Mouse (Mus musculus) heart, postnatal 0 days (tissue): ENCODE results near the gene Plcb1. TPM values are rescaled to one million over a fixed set of nuclear protein-coding genes. Genes with fewer than 3 reads are reported as not detected.
A peak's percentile ranks its signal among the peaks of the same experiment; 100 is the strongest.

Experiments used
- ATAC-seq: fragments of 200-750 bp; cut with Nextera tagmentation; 2 replicates; pipeline ENCODE4 v1.8.0; 2017; ENCODE audit warnings: low read depth, moderate number of reproducible peaks, moderate library complexity; ENCODE audit not compliant: insufficient read depth
- DNase-seq: peaks from one replicate; pipeline ENCODE4 v3.0.0-alpha.2; 2016; ENCODE audit warnings: low spot score
- H3K27ac ChIP-seq: fragments of 300-500 bp; sonication (generic); 2 replicates; pipeline ENCODE4 v1.5.1; 2014; ENCODE audit warnings: low read depth, mild to moderate bottlenecking
- H3K27me3 ChIP-seq: fragments of 300-500 bp; sonication (generic); 2 replicates; pipeline ENCODE4 v1.6.1; 2014; ENCODE audit warnings: low read length, mixed read lengths; ENCODE audit not compliant: control insufficient read depth, insufficient read depth
- H3K36me3 ChIP-seq: fragments of 300-500 bp; sonication (generic); replicated peaks from 2 replicates; pipeline ENCODE4 v1.6.1; 2014; ENCODE audit warnings: low read length, mixed read lengths; ENCODE audit not compliant: control insufficient read depth, insufficient read depth
- H3K4me1 ChIP-seq: fragments of 300-500 bp; sonication (generic); 2 replicates; pipeline ENCODE4 v1.6.1; 2014; ENCODE audit warnings: antibody characterized with exemption; ENCODE audit not compliant: control insufficient read depth, insufficient read depth
- H3K4me2 ChIP-seq: fragments of 300-500 bp; sonication (generic); 2 replicates; pipeline ENCODE4 v1.6.1; 2014; ENCODE audit warnings: low read depth, mild to moderate bottlenecking, low read length, moderate library complexity
- H3K4me3 ChIP-seq: fragments of 300-500 bp; sonication (generic); 2 replicates; pipeline ENCODE4 v1.5.1; 2014; ENCODE audit warnings: low read depth, low read length
- H3K9ac ChIP-seq: fragments of 300-500 bp; sonication (generic); replicated peaks from 2 replicates; pipeline ENCODE4 v1.6.1; 2014; ENCODE audit warnings: low read depth, low read length, mixed read lengths
- H3K9me3 ChIP-seq: fragments of 300-500 bp; sonication (generic); replicated peaks from 2 replicates; pipeline ENCODE4 v1.6.1; 2016; ENCODE audit warnings: low read length; ENCODE audit not compliant: control insufficient read depth
- CTCF ChIP-seq: IDR thresholded peaks from 2 replicates; pipeline ENCODE4 v1.5.1; 2016; ENCODE audit warnings: antibody characterized with exemption, control low read depth, low read depth
- EP300 ChIP-seq: IDR thresholded peaks from 2 replicates; pipeline ENCODE4 v1.6.1; 2016; ENCODE audit warnings: antibody characterized with exemption, low read depth
- WGBS: fragments of 180-500 bp; shearing (Covaris S2); extraction: QIAGEN DNeasy Blood & Tissue Kit; methylation state at CpG from one replicate; pipeline ENCODE4 v1.1.7; 2014; 5-methylcytosine and 5-hydroxymethylcytosine counted together
- polyA plus RNA-seq: library from polyadenylated mRNA; unstranded; fragments of >200 nt; fragmentation: Nextera tagmentation; extraction: Ambion mirVana; gene quantifications from 2 replicates; pipeline ENCODE4 v1.2.1, GENCODE M21; 2015
- total RNA-seq: library from RNA; depleted of rRNA; stranded (reverse); fragments of >200 nt; gene quantifications from 2 replicates; pipeline ENCODE4 v1.2.3, GENCODE M21; 2014; ENCODE audit warnings: low replicate concordance

The Plcb1 gene
- total and polyA plus RNA-seq, 2 experiments from 2014 or later, result 3.4 to 3.5 TPM

DNA sequence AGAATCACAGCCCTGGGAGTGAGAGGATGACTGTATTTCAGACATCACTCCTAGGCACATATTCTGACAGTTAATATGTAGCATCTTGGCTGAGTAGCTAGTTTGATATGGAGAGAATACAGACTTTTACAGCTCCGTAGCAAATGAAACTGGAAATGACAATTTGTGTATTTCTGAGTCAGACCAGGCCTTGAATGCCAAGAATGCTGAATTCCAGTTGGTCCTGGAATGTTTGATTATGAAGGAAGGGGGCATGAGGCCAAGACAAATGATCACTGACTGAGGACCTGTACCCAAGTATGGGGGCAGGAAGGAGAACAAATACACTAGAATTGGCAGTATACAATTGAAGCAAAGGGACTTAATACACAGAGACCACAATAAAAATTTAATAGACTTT lies 14.4 kb downstream of the Plcb1 start:
- H3K36me3 ChIP-seq, result no peaks in the 10 kb centered on the region
- H3K27me3 ChIP-seq, result no peaks in the 10 kb centered on the region
- no peaks in the 10 kb centered on the region for H3K9me3 ChIP-seq
- no peak overlapping the region for H3K9ac ChIP-seq
- H3K4me2 ChIP-seq, result no peak overlapping the region
- no peak overlapping the region for H3K4me3 ChIP-seq
- no peak for DNase-seq
- WGBS, result 65% methylated on average over 1 of the region's 1 CpGs
- ATAC-seq, result no peak
- no peak overlapping the region for H3K27ac ChIP-seq
- TF ChIP-seq EP300 (no peak), CTCF (no peak)
- H3K4me1 ChIP-seq, result no peaks in the 10 kb centered on the region

DNA sequence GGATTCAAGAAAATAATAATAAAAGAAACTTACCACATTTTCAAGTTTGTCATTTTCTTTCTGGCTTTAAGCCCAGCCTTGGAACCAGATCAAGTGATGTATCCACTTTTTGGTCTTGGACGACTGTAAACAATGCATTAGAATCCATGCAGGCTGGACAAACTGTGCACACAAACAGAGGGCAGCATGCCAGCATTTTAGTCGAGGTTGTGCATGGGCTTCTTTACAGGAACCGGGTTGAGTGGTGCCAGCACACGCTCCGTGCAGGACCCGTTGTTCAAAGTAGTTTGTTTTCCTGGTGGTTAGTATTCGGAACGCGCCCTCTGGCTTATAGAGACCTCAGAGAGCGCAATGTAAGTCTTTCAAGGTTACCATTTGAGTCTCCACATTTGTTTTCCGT lies 30.5 kb downstream of the Plcb1 start:
- no peak for ATAC-seq
- no peak overlapping the region for H3K4me3 ChIP-seq
- peaks cover 5% of the 10 kb centered on the region; the same call in 1 of the 2 replicates for H3K4me1 ChIP-seq
- H3K27me3 ChIP-seq, result no peaks in the 10 kb centered on the region
- 75% methylated on average over 11 of the region's 11 CpGs for WGBS
- DNase-seq, result no peak
- TF ChIP-seq CTCF (no peak), EP300 (no peak)
- no peak overlapping the region for H3K4me2 ChIP-seq
- no peak overlapping the region for H3K27ac ChIP-seq
- no peaks in the 10 kb centered on the region for H3K9me3 ChIP-seq
- no peak overlapping the region for H3K9ac ChIP-seq
- H3K36me3 ChIP-seq, result no peaks in the 10 kb centered on the region

- Histone ChIP-seq H3K36me3 (no peaks in the 10 kb centered on the region), H3K4me2 (no peak overlapping the region), H3K4me1 (peaks cover 5% of the 10 kb centered on the region; the same call in 1 of the 2 replicates), H3K27ac (no peak overlapping the region), H3K9me3 (no peaks in the 10 kb centered on the region), H3K4me3 (no peak overlapping the region), H3K9ac (no peak overlapping the region), H3K27me3 (no peaks in the 10 kb centered on the region)
- DNase-seq (no peak), ATAC-seq (no peak)
- TF ChIP-seq EP300 (no peak), CTCF (no peak)
- WGBS, result 77% methylated on average over 7 of the region's 7 CpGs
These were observed 31.4 kb downstream of the Plcb1 start for GRCm38 (mm10) chr2:134817058-134817840.

GRCm38 (mm10) chr2:134821176-134821575 lies 35.3 kb downstream of the Plcb1 start:
- DNase-seq (no peak), ATAC-seq (no peak)
- no peak overlapping the region for H3K9ac ChIP-seq
- no peak overlapping the region for H3K4me2 ChIP-seq
- no peaks in the 10 kb centered on the region for H3K36me3 ChIP-seq
- no peaks in the 10 kb centered on the region for H3K9me3 ChIP-seq
- TF ChIP-seq EP300, result no peak
- TF ChIP-seq CTCF, result no peak
- H3K4me1 ChIP-seq, result peaks cover 9% of the 10 kb centered on the region
- no peaks in the 10 kb centered on the region for H3K27me3 ChIP-seq
- H3K4me3 ChIP-seq, result no peak overlapping the region
- H3K27ac ChIP-seq, result no peak overlapping the region
- WGBS, result 87% methylated on average over 6 of the region's 6 CpGs

DNA sequence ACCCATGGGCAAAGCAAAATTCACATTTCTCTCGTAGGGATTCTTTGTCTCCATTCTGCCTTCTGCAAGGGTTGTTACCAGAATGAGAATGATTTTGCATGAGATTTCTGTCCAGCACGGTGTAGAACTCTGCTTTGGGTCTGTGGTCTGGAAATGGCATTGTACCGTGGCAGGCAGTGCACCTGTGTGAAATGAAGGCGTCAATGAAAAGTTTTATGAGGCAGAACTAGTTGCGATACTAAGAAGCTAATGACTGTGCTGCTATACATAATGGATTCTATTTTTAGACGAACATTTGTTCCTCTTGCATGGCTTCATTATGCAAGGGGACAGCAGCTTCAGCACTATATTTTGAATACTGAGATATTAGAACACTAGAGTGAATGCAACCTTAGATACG lies 39.8 kb downstream of the Plcb1 start:
- 34% methylated on average over 7 of the region's 7 CpGs for WGBS
- TF ChIP-seq EP300 (no peak), CTCF (no peak)
- ATAC-seq (no peak), DNase-seq (peak; percentile 36)
- Histone ChIP-seq H3K36me3 (no peaks in the 10 kb centered on the region), H3K27ac (no peak overlapping the region), H3K9ac (no peak overlapping the region), H3K4me2 (peak overlapping the region; percentile 43), H3K9me3 (no peaks in the 10 kb centered on the region), H3K27me3 (no peaks in the 10 kb centered on the region), H3K4me1 (peaks cover 9% of the 10 kb centered on the region), H3K4me3 (no peak overlapping the region)
